Mouse (Mus musculus): ENCODE results near the gene Med13l.

Gene Med13l

DNA sequence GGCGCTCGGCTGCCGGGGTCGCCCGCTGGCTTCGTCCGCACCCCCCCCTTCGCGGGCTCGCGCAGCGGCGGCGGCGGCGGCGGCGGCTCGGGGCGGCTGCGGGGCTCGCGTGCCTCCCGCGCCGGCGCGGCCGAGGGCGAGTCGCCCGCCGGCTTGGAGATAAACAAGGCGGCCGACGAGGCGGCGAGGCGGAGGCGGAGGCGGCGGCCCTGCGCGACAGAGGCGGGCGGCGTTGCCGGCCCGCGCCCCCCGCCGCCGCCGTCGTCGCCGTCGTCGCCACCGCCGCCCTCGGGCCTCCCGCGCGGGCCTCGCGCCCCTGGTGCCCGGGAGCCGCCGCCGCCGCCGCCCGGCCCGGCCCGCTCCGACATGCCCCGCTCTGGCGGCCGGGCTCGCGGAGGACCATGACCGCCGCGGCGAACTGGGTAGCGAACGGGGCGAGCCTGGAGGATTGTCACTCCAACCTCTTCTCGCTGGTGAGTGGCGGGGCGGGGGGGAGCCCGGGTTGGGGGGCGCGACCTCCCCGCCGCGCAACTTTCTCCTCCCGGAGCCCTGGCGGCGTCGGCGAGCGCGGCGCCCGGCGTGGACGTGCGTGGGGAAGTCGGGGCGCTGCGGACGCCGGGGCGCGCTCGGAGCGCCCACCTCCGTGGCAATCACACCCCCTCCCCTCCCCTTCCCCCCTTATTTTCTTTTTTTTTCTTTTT is at the start of gene Med13l:
Gene Med13l, plus strand, starts transcription at position 295 of the 701 bp plus-strand sequence.
- no peak for DNase-seq (ENCODE audit: extremely low read depth, low read depth, low spot score)

DNA sequence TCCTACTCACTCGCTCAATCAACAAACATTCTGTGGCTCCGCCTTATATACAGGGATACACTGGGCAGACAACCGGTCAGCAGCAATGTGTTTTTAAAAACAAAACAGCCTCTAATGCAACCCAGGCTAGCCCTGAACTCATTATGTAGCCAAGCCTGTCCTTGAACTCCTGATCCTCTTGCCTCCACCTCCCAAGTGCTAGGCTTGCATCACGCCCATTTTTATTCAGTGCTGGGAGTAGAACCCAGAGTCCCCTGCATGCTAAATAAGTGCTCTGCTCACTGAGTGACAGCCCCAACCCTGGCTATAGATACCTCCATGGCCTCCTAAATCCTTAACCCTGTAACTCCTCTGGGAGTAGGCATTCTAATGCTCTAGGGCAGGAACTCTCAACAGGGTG is 49.5 kb upstream of the Med13l start:
- no peak for DNase-seq (ENCODE audit: extremely low read depth, low read depth, low spot score)

DNA sequence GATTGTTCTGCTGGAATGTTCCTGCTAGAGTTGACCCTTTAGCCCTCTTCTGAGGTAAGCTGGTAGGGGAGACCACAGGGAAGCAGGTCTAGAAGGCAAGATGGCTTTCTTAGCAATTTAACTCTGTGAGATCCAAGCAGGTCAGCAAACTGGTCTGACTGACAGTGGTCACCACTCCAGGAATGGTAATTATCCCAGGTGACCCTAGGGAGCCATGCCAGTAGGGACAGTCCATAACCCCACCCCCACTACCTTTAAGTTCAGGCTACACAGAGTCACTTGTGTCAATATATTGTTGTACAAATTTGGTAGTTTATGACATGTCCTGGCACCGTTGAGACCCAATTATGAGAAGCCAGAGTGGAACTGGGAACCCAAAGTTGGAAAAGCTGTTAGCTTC is 47.5 kb upstream of the Med13l start:
- DNase-seq (ENCODE audit: extremely low read depth, low read depth, low spot score), result no peak

DNA sequence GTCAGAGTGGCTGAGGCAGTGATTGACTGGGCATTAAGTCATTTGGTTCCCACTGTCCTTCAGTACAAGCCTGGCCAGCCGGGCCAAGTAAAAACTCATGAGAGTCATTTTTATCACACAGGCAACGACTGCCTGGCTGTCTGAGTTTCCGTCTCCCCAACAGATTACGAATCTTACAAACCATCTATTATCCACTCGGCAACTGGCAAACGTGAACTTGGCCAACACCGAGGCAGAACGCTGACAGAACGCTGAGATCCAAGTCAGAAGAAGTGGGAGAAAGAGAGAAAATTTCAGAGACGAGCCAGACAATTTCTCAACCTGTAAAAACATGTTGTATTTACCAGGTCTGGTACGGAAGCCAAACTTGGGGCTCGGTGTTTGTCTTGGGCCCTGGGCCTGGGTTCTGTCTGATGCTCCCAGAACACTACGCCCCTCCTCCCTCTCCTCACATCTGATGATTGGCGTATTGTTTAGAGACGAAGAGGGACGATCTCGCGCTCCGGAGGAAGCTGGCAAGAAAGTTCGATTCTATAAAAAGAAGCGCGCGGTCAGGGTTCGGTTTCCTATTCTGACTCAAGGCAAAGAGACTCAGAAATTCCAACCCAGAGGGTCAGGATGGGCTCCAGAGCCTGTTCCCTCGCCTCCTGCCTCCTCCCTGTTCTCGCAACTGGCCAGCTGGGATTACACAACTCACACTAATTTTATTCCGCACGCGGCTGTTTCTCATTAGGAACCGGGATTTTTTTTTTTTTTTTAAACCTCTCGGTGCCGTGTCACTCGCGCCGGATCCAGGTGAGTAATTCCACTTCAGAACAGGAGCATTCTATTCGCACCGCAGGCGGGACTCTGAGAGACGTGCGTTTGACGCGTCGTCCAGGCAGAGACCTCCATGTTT is 46.6 kb upstream of the Med13l start:
- DNase-seq (ENCODE audit: extremely low read depth, low read depth, low spot score), result peak; percentile 46

DNA sequence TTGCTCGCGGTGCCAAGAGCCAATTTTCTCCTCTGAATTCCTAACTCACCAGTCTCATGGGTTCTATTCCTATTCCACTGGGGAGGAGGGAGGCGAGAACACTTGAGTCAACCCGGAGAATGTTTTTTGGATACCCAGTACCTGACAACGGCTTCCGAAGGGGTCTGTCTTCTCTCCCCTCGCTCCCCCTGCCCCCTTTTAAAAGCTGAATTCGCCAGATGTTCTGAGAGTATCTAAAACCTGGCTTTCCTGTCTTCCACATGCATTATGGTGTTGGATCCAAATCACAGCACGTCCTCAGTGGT is 46.0 kb upstream of the Med13l start:
- no peak for DNase-seq (ENCODE audit: extremely low read depth, low read depth, low spot score)

DNA sequence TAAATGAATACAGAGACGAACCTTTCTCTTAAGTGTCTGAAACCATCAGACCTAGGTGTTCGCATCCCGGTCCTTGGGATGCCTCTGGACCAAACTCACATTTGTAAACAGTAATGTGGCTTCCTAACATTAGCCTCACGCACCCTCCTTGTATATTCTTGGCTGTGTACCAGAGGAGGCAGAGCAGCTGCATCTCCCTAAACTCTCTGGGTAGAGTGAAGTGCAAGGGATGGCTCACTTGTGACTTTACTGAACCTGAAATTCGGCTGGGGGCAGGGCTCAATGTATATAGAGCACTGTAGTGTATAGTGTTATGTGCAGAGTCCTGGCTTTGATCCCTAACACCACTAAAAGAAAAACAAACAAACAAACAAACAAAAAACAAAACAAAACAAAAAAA is 45.6 kb upstream of the Med13l start:
- no peak for DNase-seq (ENCODE audit: extremely low read depth, low read depth, low spot score)

DNA sequence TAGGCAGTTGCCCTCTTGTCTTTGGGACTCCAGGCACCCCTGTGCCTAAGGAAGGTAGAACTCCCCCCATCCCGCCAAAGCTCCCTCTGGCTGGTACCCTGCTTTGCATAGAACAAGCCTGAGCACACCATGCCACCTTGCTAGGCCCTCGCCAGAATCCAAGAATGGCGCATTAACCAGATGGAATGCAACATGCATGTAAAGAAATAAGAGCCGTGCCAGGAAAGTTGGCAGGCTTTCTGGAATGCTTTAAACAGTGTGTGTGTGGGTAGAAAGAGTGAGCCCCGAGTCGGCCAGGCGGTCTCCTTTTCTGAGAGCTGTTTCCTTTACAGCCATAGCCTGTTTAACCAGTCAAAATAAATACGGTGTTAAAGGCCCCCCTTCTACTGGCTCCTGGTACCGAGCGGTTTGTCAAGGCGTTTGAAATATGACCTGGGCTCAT is 45.2 kb upstream of the Med13l start:
- peak; percentile 72 for DNase-seq (ENCODE audit: extremely low read depth, low read depth, low spot score)

DNA sequence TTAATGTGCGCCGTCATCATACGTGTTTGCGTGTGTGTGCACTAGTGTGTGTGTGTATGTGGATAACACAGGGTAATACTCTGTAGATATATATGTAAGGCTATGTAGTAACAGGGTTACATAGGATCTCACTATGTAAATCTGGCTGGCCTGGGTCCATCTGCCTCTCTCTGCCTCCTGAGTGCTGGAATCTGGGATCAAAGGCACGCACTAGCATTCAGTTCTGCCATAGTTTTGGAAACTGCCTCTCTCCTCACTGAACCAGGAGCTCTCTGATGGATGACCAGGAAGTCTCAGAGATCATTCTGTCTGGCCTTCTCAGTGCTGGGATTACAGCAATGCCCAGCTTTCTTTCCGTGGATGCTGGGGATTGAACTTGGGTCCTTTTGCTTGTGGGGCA is 44.4 kb upstream of the Med13l start:
- no peak for DNase-seq (ENCODE audit: extremely low read depth, low read depth, low spot score)

DNA sequence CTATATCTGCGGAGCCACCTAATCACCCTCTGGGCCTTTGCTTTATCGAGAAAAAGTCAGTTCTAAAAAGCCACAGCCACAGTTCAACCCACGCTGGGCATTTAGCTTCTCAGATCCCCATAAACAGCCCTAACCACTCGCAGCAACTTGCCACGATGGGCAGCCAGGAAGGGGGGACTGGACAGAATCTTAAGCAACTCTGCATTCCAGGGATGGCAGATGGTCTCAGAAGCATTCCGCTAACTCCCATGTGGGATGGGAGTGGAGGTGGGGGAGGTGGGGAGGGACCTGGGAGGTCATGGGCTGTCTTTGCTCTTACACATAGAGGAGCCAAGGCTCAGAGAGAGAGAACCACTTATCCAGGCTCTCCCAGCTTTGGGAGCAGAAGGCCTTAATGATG is 44.0 kb upstream of the Med13l start:
- no peak for DNase-seq (ENCODE audit: extremely low read depth, low read depth, low spot score)

DNA sequence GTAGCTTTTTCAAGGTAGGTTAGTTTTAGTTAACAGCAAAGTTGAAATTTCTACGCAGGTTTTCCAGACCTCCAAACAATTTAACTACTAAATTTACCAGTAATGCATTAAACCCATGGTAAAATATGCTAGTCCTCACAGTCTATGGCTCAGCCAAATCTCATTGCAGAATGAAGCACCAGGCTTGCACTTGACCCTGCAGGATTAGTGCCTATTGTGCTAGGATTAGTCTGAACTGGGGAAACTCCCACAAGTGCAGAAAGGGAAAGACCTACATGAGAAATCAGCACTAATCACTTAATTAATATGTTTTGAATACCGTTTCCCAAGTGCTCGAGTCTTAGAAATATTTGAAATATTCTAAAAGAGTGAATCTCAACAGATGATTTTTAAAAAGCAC is 40.0 kb upstream of the Med13l start:
- no peak for DNase-seq (ENCODE audit: extremely low read depth, low read depth, low spot score)

DNA sequence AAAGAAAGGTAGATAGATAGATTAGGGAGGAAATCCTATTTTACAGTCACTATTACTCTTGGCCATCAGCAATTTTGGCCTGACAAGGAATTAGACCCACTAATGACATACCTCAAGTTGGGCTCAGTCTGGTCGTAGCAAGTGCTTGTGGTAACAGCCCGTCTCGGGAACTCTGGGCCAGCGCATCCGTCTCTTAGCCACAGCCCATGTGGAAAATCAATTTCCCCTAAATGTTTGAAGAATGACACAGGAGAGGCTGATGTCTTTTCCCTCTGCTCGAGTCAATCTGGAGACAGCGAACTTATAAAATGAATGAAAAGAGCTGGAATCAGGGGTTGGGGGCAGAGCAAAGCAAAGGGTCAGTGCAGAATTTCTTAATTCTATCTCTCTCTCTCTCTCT is 36.1 kb upstream of the Med13l start:
- no peak for DNase-seq (ENCODE audit: extremely low read depth, low read depth, low spot score)

DNA sequence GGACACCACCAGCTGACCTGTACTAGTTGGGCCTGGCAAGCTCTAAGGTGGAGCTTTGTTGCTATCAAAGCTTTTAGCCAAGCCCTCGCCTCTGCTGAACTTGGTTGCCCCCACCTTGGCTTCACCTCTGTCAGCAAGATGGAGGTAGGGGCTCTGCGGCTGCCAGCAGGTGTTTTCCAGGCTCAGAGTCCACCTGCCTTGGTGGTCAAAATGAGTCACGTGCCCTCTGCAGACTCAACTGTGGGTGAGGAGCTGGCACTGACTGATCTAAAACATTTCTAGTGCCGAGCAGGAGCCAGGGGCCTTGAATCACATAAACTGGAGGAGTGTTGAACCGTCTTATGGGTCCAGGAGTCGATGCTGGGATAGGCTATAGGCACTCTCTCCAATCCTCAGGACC is 34.8 kb upstream of the Med13l start:
- DNase-seq (ENCODE audit: extremely low read depth, low read depth, low spot score), result no peak

DNA sequence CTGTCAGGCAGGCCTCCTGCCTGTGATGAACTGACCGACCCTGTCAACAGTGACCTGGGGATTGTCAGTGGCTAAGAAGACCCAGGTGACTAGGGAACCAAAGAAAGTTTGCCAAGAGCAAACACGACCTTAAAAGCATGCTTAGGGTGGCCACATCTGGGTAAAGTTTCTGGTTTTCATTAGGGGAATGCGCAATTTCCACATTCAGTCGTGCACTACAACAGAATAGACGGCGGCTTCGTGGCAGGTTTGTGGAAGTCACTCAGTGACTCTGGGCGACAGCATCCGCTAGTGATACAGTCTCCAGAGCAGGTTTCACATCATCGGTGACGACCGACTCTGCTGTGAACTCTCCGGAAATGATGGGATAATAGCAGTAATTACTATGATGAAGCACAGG is 34.0 kb upstream of the Med13l start:
- no peak for DNase-seq (ENCODE audit: extremely low read depth, low read depth, low spot score)

DNA sequence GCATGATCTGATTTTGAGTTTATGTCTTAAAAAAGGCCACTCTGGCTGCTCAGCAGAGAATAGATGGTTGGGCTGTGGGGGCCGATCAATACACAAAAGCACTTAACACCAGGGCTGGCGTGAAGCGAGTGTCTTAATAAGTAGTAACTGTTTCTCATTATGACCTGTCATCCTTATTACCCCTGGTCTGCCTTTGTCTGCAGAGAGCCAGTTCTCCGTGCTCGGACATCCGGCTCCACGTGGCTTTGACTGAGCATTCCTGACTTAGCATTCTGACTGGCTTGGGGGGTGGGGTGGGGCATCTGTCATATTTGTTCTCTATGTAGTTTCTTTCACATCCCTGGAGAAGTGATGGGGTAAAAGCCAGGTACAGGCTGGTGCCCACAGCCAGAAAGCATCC is 31.2 kb upstream of the Med13l start:
- no peak for DNase-seq (ENCODE audit: extremely low read depth, low read depth, low spot score)

DNA sequence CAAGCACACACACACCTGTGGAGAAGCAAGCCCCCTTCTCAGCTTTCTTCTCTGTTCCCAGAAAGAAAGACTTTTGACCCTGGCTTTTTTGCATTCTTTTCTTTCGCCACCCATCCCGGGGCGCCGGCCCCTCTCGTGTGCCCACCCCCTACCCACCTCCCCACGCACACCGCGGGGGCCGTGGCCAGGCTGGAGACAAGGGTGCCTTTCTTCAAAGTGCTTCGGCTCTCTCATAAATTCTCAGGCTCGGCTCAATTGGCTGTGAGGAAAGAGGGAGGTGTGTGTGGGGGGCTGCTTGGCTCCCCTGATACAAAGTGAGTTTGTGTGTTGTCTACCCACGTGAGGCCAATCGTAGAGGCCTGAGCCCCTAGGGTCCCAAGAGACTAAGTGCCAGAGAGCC is 28.4 kb upstream of the Med13l start:
- no peak for DNase-seq (ENCODE audit: extremely low read depth, low read depth, low spot score)

DNA sequence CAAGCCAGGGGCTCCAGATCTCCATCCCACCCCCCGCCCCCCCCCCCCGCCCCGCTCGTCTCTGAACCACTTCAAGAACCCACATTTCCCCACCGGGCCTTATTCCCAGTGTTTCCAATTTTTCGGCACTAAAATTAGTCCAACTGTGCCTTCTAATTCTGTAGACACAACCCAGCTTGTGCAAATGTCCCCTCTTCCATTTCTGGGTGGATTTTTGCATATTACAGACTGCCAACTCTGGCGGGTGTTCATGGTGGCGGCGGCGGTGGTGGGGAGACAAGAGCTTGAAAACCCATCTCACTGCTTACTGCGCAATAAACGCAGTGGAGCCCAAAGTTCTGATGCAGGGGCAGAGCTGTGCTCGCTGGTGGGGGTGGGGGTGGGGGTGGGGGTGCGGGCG is 27.8 kb upstream of the Med13l start:
- DNase-seq (ENCODE audit: extremely low read depth, low read depth, low spot score), result no peak

DNA sequence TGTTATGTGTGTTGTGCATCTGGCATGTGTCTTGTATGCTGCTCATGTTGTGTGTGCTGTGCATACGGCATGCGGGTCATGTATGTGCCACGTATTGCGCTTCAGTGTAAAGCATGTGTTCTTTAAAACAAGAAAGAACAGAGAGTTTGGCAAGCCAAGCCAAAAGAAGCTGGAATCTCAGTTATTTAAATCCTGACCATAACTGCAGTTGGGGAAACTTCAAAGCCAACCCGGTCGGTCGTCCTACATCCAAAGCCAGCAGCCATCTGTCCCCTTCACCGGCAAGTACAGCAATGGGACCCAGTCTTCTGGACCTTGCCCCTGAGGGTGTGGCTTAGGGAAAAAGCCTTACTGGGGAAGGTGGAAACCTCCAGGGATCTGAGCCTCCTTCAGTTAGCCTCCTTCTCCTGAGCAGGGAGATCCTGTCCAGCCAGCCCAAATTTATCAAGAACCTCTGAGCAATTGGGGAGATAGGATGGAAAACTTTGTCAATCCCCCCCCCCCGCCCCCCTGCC is 26.0 kb upstream of the Med13l start:
- DNase-seq (ENCODE audit: extremely low read depth, low read depth, low spot score), result no peak

DNA sequence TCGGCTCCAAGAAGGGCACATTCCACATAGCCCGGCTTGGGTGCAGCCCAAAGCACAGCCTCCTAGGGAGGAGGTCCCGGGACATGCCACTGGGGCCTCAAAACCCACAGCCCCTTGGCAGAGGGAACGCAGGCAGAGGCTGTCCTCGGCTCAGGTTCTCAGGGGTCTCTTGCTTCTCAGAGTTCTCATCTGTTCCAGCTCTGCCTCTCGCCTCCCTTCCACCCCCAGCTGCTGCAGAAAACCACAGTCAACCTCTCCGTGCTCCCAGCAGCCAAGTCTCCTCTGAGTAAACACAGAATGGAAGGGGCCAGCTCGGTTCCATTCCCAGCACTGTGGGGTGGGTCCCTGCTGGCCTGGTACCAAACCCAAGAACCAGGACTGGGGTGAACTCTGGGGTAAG is 25.3 kb upstream of the Med13l start:
- no peak for DNase-seq (ENCODE audit: extremely low read depth, low read depth, low spot score)

DNA sequence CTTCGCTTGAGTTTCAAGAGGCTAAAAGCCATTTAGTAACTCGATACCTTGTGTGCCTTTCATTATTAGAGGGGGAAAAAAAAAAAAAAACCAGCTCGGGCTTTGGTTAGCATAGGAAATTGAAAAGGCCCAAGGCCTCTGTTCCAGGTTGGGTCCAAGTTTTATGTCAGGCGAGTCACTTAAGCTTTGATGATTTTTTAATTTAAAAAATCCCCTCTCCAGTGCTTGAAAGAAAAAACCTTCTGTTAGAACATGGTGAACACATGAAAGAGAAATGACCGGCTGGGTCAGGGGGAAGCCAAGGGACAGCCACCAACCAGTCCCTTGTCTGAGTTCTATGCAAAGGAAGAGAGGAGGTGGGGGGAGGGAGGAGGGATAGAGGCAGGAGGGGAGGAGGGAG is 22.0 kb upstream of the Med13l start:
- DNase-seq (ENCODE audit: extremely low read depth, low read depth, low spot score), result no peak

DNA sequence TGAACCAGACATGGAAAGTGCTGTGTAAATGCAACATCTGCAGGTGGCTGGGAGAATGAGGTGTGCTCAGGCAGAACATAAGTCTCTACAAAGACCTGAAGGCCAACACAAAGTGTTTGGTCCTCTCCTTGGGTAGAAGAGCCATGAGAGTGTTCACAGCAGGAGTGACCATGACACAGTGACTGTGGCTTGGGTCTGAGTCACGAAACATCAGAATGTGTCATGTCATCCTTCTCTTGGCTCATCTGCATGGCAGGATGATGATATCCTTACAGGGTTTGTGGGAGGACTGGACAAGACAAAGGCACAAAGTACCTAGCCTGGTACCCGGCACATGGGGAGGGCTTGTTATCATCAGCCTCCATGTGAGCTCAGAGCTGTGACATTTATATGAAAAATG is 16.7 kb upstream of the Med13l start:
- no peak for DNase-seq (ENCODE audit: extremely low read depth, low read depth, low spot score)

DNA sequence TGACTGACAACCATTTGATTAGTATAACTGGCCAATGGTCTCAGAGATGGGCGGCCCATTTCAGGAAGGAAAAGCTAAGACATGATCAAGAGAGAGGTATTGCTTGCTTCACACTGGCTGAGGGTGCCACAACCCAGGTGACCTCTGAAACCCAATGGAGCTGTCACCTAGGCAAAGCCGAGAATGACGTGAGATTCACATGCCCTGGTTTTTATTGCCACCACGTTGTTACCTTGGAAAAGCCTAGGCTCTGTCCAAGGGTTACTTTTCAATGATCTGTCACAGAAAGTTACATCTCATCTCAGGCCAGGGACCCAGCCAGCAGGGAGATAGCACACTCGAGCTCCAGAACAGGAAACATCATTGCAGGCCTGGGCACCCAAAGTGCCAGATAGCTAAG is 10.0 kb upstream of the Med13l start:
- no peak for DNase-seq (ENCODE audit: extremely low read depth, low read depth, low spot score)

DNA sequence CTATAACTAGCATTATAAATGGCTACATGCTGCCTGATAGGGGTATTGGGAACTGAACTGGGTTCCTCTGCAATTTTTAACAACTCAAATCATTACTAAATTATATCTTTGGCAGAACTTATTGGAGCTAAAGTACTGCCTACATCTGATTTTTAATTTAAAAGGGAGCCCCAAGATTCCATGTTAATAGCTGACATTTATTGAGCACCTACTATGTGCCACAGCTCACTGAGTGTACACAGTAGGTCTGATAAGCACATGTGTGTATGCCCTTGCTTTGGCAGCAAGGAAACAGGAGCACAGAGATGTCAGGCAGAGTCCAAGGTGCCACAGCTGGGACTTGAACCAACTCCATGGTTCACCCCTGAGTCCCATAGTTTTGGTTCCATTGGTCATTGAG is 7.2 kb upstream of the Med13l start:
- DNase-seq (ENCODE audit: extremely low read depth, low read depth, low spot score), result no peak

Measured in fat pad, adult 2 months (tissue).